Mouse (Mus musculus) liver, postnatal 0 days (tissue): ENCODE results near the gene Fam171a1. TPM values are rescaled to one million over a fixed set of nuclear protein-coding genes. Genes with fewer than 3 reads are reported as not detected.

ENCODE experiments used
- ATAC-seq: fragments of 200-750 bp; cut with Nextera tagmentation; 2 replicates; pipeline ENCODE4 v1.8.0; 2017; ENCODE audit warnings: mild to moderate bottlenecking, moderate library complexity
- DNase-seq: peaks from one replicate; pipeline ENCODE4 v3.0.0-alpha.2; 2016
- H3K27ac ChIP-seq: fragments of 300-500 bp; sonication (generic); 2 replicates; pipeline ENCODE4 v1.5.1; 2014; ENCODE audit warnings: antibody characterized with exemption, moderate library complexity, mild to moderate bottlenecking, low read depth
- H3K27me3 ChIP-seq: fragments of 300-500 bp; sonication (generic); 2 replicates; pipeline ENCODE4 v1.6.1; 2014; ENCODE audit warnings: low read length, control low read depth, mixed read lengths; ENCODE audit not compliant: insufficient read depth
- H3K36me3 ChIP-seq: fragments of 300-500 bp; sonication (generic); replicated peaks from 2 replicates; pipeline ENCODE4 v1.6.1; 2014; ENCODE audit warnings: mild to moderate bottlenecking, control low read depth, low read length, moderate library complexity, mixed read lengths; ENCODE audit not compliant: insufficient read depth
- H3K4me1 ChIP-seq: fragments of 300-500 bp; sonication (generic); 2 replicates; pipeline ENCODE4 v1.6.1; 2014; ENCODE audit warnings: antibody characterized with exemption, mild to moderate bottlenecking, control low read depth; ENCODE audit not compliant: insufficient read depth
- H3K4me2 ChIP-seq: fragments of 300-500 bp; sonication (generic); 2 replicates; pipeline ENCODE4 v1.6.1; 2014; ENCODE audit warnings: low read depth, mild to moderate bottlenecking, low read length, moderate library complexity, mixed read lengths
- H3K4me3 ChIP-seq: fragments of 300-500 bp; sonication (generic); 2 replicates; pipeline ENCODE4 v1.5.1; 2014; ENCODE audit warnings: low read depth, low read length
- H3K9ac ChIP-seq: fragments of 300-500 bp; sonication (generic); replicated peaks from 2 replicates; pipeline ENCODE4 v1.6.1; 2014; ENCODE audit warnings: mild to moderate bottlenecking, moderate library complexity
- H3K9me3 ChIP-seq: fragments of 300-500 bp; sonication (generic); 2 replicates; pipeline ENCODE4 v1.6.1; 2016; ENCODE audit warnings: mild to moderate bottlenecking, control low read depth, low read length, mixed read lengths
- CTCF ChIP-seq: sonication (generic); IDR thresholded peaks from 2 replicates; pipeline ENCODE4 v1.5.1; 2016; ENCODE audit warnings: antibody characterized with exemption, low read depth
- EP300 ChIP-seq: IDR thresholded peaks from 2 replicates; pipeline ENCODE4 v1.6.1; 2016; ENCODE audit warnings: antibody characterized with exemption, low read depth, mild to moderate bottlenecking
- WGBS: fragments of 180-500 bp; shearing (Covaris S2); extraction: QIAGEN DNeasy Blood & Tissue Kit; methylation state at CpG from one replicate; pipeline ENCODE4 v1.1.7; 2014; ENCODE audit not compliant: insufficient replicate concordance; 5-methylcytosine and 5-hydroxymethylcytosine counted together
- polyA plus RNA-seq: library from polyadenylated mRNA; unstranded; fragments of >200 nt; fragmentation: Nextera tagmentation; extraction: Ambion mirVana; gene quantifications from 2 replicates; pipeline ENCODE4 v1.2.1, GENCODE M21; 2015

The Fam171a1 gene
- polyA plus RNA-seq, 1 experiment from 2014 or later, result 2.5 TPM

DNA sequence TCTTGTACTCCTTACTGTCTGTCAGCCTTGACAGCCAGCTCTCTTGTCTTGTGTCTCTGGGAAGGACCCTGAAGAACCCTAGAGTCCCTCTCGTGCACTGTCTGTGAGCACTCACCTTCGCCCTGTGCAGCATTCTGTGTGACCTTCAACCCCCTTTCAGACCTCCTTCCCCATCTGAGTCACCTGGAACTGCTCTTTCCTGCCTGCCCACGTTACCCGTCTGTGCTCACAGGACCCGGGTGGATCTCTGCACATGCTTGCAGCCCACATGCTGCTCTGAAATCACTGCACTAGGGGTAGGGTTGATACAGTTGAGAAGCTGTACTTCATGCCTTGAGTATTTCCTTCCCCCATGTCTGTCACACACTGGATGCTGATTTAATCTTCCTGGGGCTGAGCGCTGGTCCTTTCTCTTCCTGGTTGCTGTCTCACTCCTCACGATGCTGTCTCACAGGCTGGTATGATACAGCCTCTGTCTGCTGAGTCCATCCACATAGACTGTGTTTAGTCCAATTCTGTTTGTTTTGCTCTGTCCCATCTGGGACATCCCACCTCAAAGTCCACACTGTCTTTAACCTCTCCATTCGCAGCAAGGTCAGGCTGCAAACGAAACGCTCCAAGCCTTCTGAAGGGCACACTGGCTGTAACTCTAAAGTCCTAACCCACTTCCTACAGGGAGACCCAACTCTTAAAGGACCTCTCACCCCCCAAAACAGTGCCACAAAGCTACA, 74.9 kb downstream of the Fam171a1 start:
- Histone ChIP-seq H3K27ac (no peak overlapping the region), H3K9me3 (no peaks in the 10 kb centered on the region), H3K27me3 (no peaks in the 10 kb centered on the region), H3K4me1 (no peaks in the 10 kb centered on the region; the same call in 1 of the 2 replicates), H3K4me3 (no peak overlapping the region), H3K36me3 (no peaks in the 10 kb centered on the region), H3K9ac (no peak overlapping the region), H3K4me2 (no peak overlapping the region)
- TF ChIP-seq CTCF (no peak), EP300 (no peak)
- ATAC-seq, result peak; percentile 58
- WGBS, result 53% methylated on average over 10 of the region's 10 CpGs
- DNase-seq, result no peak

DNA sequence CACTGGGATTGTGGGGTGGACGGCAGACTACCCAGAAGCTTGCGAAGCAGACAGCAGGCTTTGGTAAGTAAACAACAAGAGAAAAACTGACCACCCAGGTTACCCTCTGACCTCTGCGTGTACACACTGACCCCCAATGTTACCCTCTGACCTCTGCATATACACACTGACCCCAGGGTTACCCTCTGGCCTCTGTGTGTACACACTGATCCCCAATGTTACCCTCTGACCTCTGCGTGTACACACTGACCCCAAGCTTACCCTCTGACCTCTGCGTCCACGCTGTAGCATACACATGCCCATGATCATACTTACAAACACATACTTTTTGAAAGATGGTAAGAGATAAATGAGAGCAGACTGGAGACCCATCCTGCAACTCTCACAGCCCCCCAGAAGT, 77.1 kb downstream of the Fam171a1 start:
- H3K4me3 ChIP-seq, result no peak overlapping the region
- no peak for DNase-seq
- no peak overlapping the region for H3K27ac ChIP-seq
- H3K36me3 ChIP-seq, result no peaks in the 10 kb centered on the region
- WGBS, result 68% methylated on average over 6 of the region's 6 CpGs
- H3K27me3 ChIP-seq, result no peaks in the 10 kb centered on the region
- H3K9me3 ChIP-seq, result no peaks in the 10 kb centered on the region
- H3K4me2 ChIP-seq, result no peak overlapping the region
- TF ChIP-seq CTCF, result no peak
- no peak for TF ChIP-seq EP300
- no peaks in the 10 kb centered on the region; the same call in 1 of the 2 replicates for H3K4me1 ChIP-seq
- no peak overlapping the region for H3K9ac ChIP-seq
- no peak for ATAC-seq

DNA sequence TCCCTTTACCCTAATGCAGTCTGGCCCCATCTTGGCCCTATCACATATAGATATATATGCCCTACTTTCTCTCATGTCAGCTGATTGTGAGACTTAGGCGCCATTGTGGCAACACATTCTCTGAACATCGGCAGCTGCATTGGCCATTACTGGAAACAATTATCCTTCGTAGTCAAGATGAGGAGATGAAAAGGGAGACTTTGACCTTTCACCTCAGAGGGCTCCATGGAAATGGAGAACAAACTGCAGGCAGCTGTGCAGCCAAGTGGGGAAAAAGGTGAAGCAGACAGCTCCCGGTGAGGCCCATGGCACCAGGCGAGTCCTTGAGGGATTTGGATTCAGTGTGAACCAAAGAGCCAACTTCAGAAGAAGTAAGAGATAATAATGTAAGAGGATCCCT, 81.5 kb downstream of the Fam171a1 start:
- Histone ChIP-seq H3K4me2 (no peak overlapping the region), H3K27ac (no peak overlapping the region), H3K4me1 (no peaks in the 10 kb centered on the region), H3K4me3 (no peak overlapping the region), H3K27me3 (no peaks in the 10 kb centered on the region), H3K9ac (no peak overlapping the region), H3K36me3 (no peaks in the 10 kb centered on the region), H3K9me3 (no peaks in the 10 kb centered on the region)
- ATAC-seq (no peak), DNase-seq (no peak)
- WGBS, result 78% methylated on average over 5 of the region's 5 CpGs
- no peak for TF ChIP-seq CTCF
- no peak for TF ChIP-seq EP300

DNA sequence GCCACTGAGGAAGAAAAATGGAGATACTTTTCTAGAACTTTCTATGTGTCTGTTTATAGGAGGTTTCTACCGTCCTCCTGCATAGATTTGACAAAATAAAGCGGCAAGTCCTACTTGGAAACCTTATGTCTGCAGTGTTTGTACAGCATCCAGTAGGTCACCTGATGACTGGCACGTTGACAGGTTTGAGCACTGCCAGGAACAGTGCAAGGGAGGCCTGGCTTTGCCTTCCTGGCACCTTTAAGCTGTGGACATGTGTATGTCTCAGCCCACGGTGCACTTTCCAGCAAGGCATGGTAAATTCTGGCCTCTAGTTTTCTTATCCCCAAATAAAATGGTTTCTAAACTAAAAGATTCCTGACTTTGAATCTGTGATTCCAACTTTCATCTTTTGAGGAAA, 86.4 kb downstream of the Fam171a1 start:
- ATAC-seq (no peak), DNase-seq (no peak)
- Histone ChIP-seq H3K9me3 (no peaks in the 10 kb centered on the region), H3K4me2 (no peak overlapping the region), H3K4me3 (no peak overlapping the region), H3K4me1 (no peaks in the 10 kb centered on the region), H3K27me3 (no peaks in the 10 kb centered on the region), H3K36me3 (no peaks in the 10 kb centered on the region), H3K9ac (no peak overlapping the region), H3K27ac (no peak overlapping the region)
- TF ChIP-seq EP300, result no peak
- no peak for TF ChIP-seq CTCF
- 86% methylated on average over 4 of the region's 4 CpGs for WGBS

DNA sequence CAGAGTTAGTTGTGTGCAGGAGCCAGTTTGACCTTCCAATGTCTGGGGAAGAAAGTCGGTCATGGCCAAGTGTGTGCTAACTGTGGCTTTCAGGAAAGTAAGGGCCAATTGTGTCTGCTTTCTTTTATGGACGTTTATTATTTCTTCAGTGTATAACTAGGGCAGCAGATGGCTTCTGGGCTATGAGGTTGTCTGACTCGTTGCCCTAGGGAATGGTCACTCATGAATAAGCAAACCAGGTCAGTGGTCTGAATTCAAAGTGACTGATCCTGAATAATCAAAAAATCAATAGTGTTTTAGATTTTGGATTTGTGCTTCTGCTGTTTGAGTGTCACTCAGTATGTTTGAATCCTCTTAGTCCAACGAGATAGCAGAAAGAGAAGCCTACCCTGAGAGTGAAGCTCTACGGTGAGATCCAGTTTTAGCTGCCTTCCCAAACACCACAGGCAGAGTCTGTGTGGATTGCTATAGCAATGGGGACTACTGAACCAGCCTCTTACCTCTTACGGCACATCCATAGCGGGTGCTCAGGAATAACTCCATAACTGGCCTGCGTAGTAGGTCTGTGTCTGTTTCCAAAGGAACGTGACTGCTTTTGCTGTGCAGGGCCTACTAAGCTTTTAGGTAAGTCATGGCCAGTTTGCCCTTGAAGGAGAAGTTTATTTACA, 93.1 kb downstream of the Fam171a1 start:
- ATAC-seq (no peak), DNase-seq (no peak)
- 79% methylated on average over 9 of the region's 9 CpGs for WGBS

DNA sequence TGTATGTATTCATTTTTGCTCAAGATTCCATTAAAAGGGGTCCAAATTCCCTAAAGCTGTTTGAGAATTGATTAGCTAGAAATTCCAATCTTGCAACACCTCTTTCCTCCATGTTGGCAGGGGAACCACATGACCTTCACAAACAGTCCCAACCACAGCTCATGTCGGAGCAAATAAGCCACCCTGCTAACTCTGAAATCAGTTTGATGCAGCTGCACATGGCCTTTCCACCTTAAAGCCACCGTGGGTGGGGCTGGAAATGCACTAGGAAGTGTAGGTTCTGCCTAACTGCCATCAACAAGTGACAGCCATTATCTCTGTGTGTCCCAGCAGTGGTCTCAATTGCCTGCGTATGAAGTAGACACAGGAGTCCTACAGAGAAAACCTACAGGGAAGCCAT, 101.5 kb downstream of the Fam171a1 start:
- 44% methylated on average over 3 of the region's 3 CpGs for WGBS
- Histone ChIP-seq H3K4me3 (no peak overlapping the region), H3K4me1 (no peaks in the 10 kb centered on the region), H3K9me3 (no peaks in the 10 kb centered on the region), H3K27me3 (no peaks in the 10 kb centered on the region), H3K4me2 (no peak overlapping the region), H3K36me3 (no peaks in the 10 kb centered on the region), H3K27ac (no peak overlapping the region), H3K9ac (no peak overlapping the region)
- ATAC-seq, result no peak
- no peak for DNase-seq
- TF ChIP-seq CTCF (no peak), EP300 (no peak)

More for the DNA sequence above, 93.1 kb downstream of the Fam171a1 start:
- H3K4me3 ChIP-seq, result no peak overlapping the region
- no peak overlapping the region for H3K9ac ChIP-seq
- no peaks in the 10 kb centered on the region for H3K9me3 ChIP-seq
- H3K4me1 ChIP-seq, result no peaks in the 10 kb centered on the region
- no peaks in the 10 kb centered on the region for H3K36me3 ChIP-seq
- TF ChIP-seq CTCF (no peak), EP300 (no peak)
- H3K4me2 ChIP-seq, result no peak overlapping the region
- no peaks in the 10 kb centered on the region for H3K27me3 ChIP-seq
- no peak overlapping the region for H3K27ac ChIP-seq
